Mouse (Mus musculus): Measurements from ENCODE around the gene Slamf9. TPM values are rescaled to one million over a fixed set of nuclear protein-coding genes. Genes with fewer than 3 reads are reported as not detected.
A peak's percentile ranks its signal among the peaks of the same experiment; 100 is the strongest.

The Slamf9 gene
- total and polyA plus RNA-seq, 3 experiments, result 0.38 TPM; not detected in 2

GRCm38 (mm10) chr1:172510421-172510972 is 35.3 kb downstream of the Slamf9 start:
- Histone ChIP-seq H3K27me3 (ENCODE audit: control insufficient read depth in 1 of 2, insufficient read depth in 2 of 2, low read length in 2 of 2) (no peaks in the 10 kb centered on the region), H3K36me3 (ENCODE audit: control insufficient read depth in 1 of 2, insufficient read depth in 2 of 2, low read length in 2 of 2) (peaks cover 0 to 31% of the 10 kb centered on the region in 2 experiments; a peak in 2 of 4 replicates), H3K27ac (ENCODE audit: control insufficient read depth, low read depth, low read length) (no peak overlapping the region), H3K9me3 (replicated peaks; ENCODE audit: insufficient read depth, low read length) (no peaks in the 10 kb centered on the region), H3K79me2 (ENCODE audit: control insufficient read depth, insufficient read depth, low read length, poor library complexity) (no peaks in the 10 kb centered on the region; the same call in 1 of the 2 replicates), H3K4me3 (ENCODE audit: control insufficient read depth in 1 of 2, insufficient read depth in 1 of 2, low read depth in 2 of 2, low read length in 2 of 2) (no peak overlapping the region), H3K9ac (ENCODE audit: control insufficient read depth, low read depth, low read length, poor library complexity, severe bottlenecking) (no peak overlapping the region), H3K4me1 (ENCODE audit: control insufficient read depth in 1 of 2, insufficient read depth in 2 of 2, low read length in 2 of 2) (peaks cover 13 to 45% of the 10 kb centered on the region in 2 experiments)
- no peak for DNase-seq (ENCODE audit: low read depth, low spot score)
- TF ChIP-seq HCFC1 (IDR thresholded peaks at IDR 0.05; ENCODE audit: low read depth, low read length) (no peak), BHLHE40 (IDR thresholded peaks at IDR 0.05; ENCODE audit: borderline replicate concordance, low read depth, low read length) (no peak), GABPA (IDR thresholded peaks at IDR 0.05; ENCODE audit: low read depth, low read length) (no peak), MYB (IDR thresholded peaks at IDR 0.05; ENCODE audit: low read depth, low read length) (no peak)

GRCm38 (mm10) chr1:172512962-172513361 is 37.8 kb downstream of the Slamf9 start:
- peak; percentile 73 for DNase-seq (ENCODE audit: low read depth, low spot score)
- H3K27me3 ChIP-seq (ENCODE audit: control insufficient read depth in 1 of 2, insufficient read depth in 2 of 2, low read length in 2 of 2), result no peaks in the 10 kb centered on the region
- H3K79me2 ChIP-seq (ENCODE audit: control insufficient read depth, insufficient read depth, low read length, poor library complexity), result no peaks in the 10 kb centered on the region; the same call in 1 of the 2 replicates
- peak overlapping the region; percentile 89 for H3K27ac ChIP-seq (ENCODE audit: control insufficient read depth, low read depth, low read length)
- H3K4me3 ChIP-seq (ENCODE audit: control insufficient read depth in 1 of 2, insufficient read depth in 1 of 2, low read depth in 2 of 2, low read length in 2 of 2), result peak overlapping the region; percentile 45 to 57
- H3K36me3 ChIP-seq (ENCODE audit: control insufficient read depth in 1 of 2, insufficient read depth in 2 of 2, low read length in 2 of 2), result peaks cover 0 to 21% of the 10 kb centered on the region in 2 experiments; a peak in 2 of 4 replicates
- no peaks in the 10 kb centered on the region for H3K9me3 ChIP-seq (replicated peaks; ENCODE audit: insufficient read depth, low read length)
- TF ChIP-seq EP300 (IDR thresholded peaks at IDR 0.05; ENCODE audit: low read depth in 1 of 2, low read length in 2 of 2) (peak in 1 of 2 experiments; percentile 32; a peak in 1 of 4 replicates), SIN3A (IDR thresholded peaks at IDR 0.05; ENCODE audit: low read length) (peak; percentile 47; the same call in 1 of the 2 replicates), UBTF (IDR thresholded peaks at IDR 0.05; ENCODE audit: borderline replicate concordance, insufficient read depth, low read depth, low read length) (no peak), KAT2A (conservative IDR thresholded peaks at IDR 0.05; ENCODE audit: low read depth, low read length) (no peak), POLR2A (IDR thresholded peaks at IDR 0.05; ENCODE audit: control insufficient read depth in 1 of 2, insufficient read depth in 1 of 2, low read depth in 1 of 2, low read length in 2 of 2, poor library complexity in 1 of 2) (peak in 1 of 2 experiments; percentile 40; a peak in 1 of 4 replicates), TBP (IDR thresholded peaks at IDR 0.05; ENCODE audit: low read depth, low read length) (0 out of 2 replicates have a peak, but pooled peaks have one; percentile 59), ZMIZ1 (IDR thresholded peaks at IDR 0.05; ENCODE audit: low read depth, low read length) (no peak), NELFE (IDR thresholded peaks at IDR 0.05; ENCODE audit: low read depth, low read length) (peak; percentile 68), CHD1 (IDR thresholded peaks at IDR 0.05; ENCODE audit: low read depth, low read length) (no peak), GABPA (IDR thresholded peaks at IDR 0.05; ENCODE audit: low read depth, low read length) (no peak), CTCF (IDR thresholded peaks at IDR 0.05 in 2 of 3, conservative IDR thresholded peaks at IDR 0.05 in 1 of 3; ENCODE audit: control insufficient read depth in 1 of 3, insufficient read depth in 1 of 3, low read depth in 2 of 3, low read length in 3 of 3, poor library complexity in 1 of 3, severe bottlenecking in 1 of 3) (peak in 2 of 3 experiments; percentile 19 to 25; a peak in 3 of 6 replicates), JUND (IDR thresholded peaks at IDR 0.05; ENCODE audit: low read depth, low read length) (no peak), ETS1 (IDR thresholded peaks at IDR 0.05; ENCODE audit: low read depth, low read length) (peak; percentile 57), ZC3H11A (IDR thresholded peaks at IDR 0.05; ENCODE audit: low read depth, low read length) (no peak)
- peak overlapping the region; percentile 75 for H3K9ac ChIP-seq (ENCODE audit: control insufficient read depth, low read depth, low read length, poor library complexity, severe bottlenecking)
- H3K4me1 ChIP-seq (ENCODE audit: control insufficient read depth in 1 of 2, insufficient read depth in 2 of 2, low read length in 2 of 2), result peaks cover 12 to 35% of the 10 kb centered on the region in 2 experiments

Data from MEL (cell line).